Mouse (Mus musculus) limb, embryonic 15.5 days (tissue): ENCODE measurements around the gene Itga6. TPM values are rescaled to one million over a fixed set of nuclear protein-coding genes. Genes with fewer than 3 reads are reported as not detected.
"Not testable (repeated sequence)": the region's sequence is repeated elsewhere in the genome, so short reads cannot be mapped to it uniquely, and the experiment has no call there.

Experiments used
- ATAC-seq: fragments of 200-750 bp; cut with Nextera tagmentation; 2 replicates; pipeline ENCODE4 v1.8.0; 2017; ENCODE audit warnings: low read depth, moderate TSS enrichment; ENCODE audit not compliant: insufficient number of reproducible peaks, low FRiP score, low TSS enrichment
- H3K27ac ChIP-seq: fragments of 300-500 bp; sonication (generic); 2 replicates; pipeline ENCODE4 v1.5.1; 2015; ENCODE audit warnings: moderate library complexity, mild to moderate bottlenecking, inconsistent platforms
- H3K27me3 ChIP-seq: fragments of 300-500 bp; sonication (generic); 2 replicates; pipeline ENCODE4 v1.6.1; 2015; ENCODE audit warnings: inconsistent platforms
- H3K36me3 ChIP-seq: fragments of 300-500 bp; sonication (generic); 2 replicates; pipeline ENCODE4 v1.6.1; 2015; ENCODE audit warnings: inconsistent platforms
- H3K4me1 ChIP-seq: fragments of 300-500 bp; sonication (generic); 2 replicates; pipeline ENCODE4 v1.6.1; 2015; ENCODE audit warnings: inconsistent platforms
- H3K4me2 ChIP-seq: fragments of 300-500 bp; sonication (generic); 2 replicates; pipeline ENCODE4 v1.6.1; 2015; ENCODE audit warnings: mild to moderate bottlenecking, inconsistent platforms
- H3K4me3 ChIP-seq: fragments of 300-500 bp; sonication (generic); 2 replicates; pipeline ENCODE4 v1.5.1; 2015; ENCODE audit warnings: mild to moderate bottlenecking, inconsistent platforms
- H3K9ac ChIP-seq: fragments of 300-500 bp; sonication (generic); 2 replicates; pipeline ENCODE4 v1.6.1; 2015; ENCODE audit warnings: inconsistent platforms
- H3K9me3 ChIP-seq: fragments of 300-500 bp; sonication (generic); 2 replicates; pipeline ENCODE4 v1.6.1; 2016; ENCODE audit warnings: inconsistent platforms
- WGBS: fragments of 180-500 bp; shearing (Covaris S2); methylation state at CpG from one replicate; pipeline ENCODE4 v1.1.7; 2015; 5-methylcytosine and 5-hydroxymethylcytosine counted together
- polyA plus RNA-seq: library from polyadenylated mRNA; unstranded; fragments of >200 nt; fragmentation: Nextera tagmentation; extraction: Ambion mirVana; gene quantifications from 2 replicates; pipeline ENCODE4 v1.2.1, GENCODE M21; 2015

Itga6 gene
- polyA plus RNA-seq, 1 experiment from 2014 or later, result 47.2 TPM

DNA sequence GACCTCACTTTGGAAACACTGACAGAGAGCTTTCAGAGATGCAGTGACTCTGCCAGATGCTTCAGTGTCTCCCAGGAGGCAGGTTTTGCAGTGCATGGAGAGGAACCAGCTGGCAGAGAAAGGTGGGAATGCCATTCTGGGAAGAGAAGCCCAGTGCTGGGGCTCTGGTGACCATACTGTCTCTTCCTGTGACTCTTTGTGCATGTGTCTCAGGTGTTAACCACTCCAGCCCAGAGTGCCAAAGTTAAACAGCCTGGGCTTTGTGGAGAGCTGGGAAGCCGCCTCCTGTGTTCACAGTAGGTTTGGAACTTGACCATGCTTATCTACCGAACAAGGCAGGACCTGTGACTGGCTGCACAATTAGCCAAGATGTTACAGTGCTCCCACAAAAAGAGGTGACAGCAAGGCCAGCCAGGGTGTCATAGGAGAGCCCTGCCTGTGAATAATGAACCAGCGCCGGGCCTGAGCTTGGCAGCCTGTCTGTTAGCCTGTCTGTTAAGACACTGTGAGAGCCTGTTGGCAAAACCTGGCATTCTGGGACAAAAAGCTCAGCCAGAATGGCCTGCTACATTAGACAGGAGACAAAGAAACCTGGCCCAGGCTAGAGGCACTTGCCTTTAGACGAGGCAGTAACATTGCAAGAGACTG is 25.9 kb upstream of the Itga6 start:
- WGBS, result 59% methylated on average over 5 of the region's 5 CpGs
- Histone ChIP-seq H3K9ac (no peak overlapping the region), H3K27ac (no peak overlapping the region), H3K27me3 (no peaks in the 10 kb centered on the region), H3K4me3 (no peak overlapping the region), H3K4me2 (no peak overlapping the region), H3K4me1 (peaks cover 6% of the 10 kb centered on the region), H3K9me3 (no peaks in the 10 kb centered on the region), H3K36me3 (no peaks in the 10 kb centered on the region)
- 0 out of 2 replicates have a peak, but pooled peaks have one; percentile 40 for ATAC-seq

DNA sequence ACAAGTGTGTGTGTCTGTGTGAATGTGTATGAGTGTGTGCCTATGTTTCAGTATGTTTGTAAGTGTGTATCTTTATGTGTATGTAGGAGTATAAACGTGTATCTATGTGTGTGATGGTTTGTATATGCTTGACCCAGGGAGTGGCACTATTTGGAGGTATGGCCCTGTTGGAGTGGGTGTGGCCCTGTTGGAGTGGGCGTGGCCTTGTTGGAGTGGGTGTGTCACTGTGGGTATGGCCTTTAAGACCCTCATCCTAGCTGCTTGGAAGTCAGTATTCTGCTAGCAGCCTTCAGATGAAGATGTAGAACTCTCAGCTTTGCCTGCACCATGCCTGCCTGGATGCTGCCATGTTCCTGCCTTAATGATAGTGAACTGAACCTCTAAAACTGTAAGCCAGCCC is 24.9 kb upstream of the Itga6 start:
- not testable (repeated sequence) for ATAC-seq, H3K36me3 ChIP-seq
- WGBS, result 63% methylated on average over 2 of the region's 2 CpGs

DNA sequence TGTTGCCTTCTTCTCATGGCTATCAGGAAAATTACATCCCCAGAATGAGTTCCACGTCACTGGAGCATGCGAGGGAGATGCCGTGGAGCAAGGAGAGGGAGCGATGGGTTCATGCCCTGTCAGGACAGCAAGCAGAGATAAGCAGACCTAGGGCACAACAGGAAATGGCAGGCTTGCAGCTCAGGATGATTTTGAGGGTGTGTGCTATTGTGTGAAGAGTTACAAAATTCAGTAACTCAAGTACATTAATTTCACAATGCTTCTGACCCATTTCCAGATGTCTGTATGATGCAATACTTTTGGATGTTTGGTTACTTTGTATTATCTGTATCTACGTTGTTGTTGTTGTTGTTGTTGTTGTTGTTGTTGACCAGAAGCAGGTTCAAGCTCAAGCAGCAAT is 22.5 kb upstream of the Itga6 start:
- H3K9me3 ChIP-seq, result no peaks in the 10 kb centered on the region
- no peak overlapping the region for H3K9ac ChIP-seq
- H3K27me3 ChIP-seq, result no peaks in the 10 kb centered on the region
- no peak overlapping the region for H3K4me2 ChIP-seq
- H3K4me1 ChIP-seq, result peaks cover 6% of the 10 kb centered on the region
- ATAC-seq, result no peak
- 80% methylated on average over 5 of the region's 5 CpGs for WGBS
- no peaks in the 10 kb centered on the region for H3K36me3 ChIP-seq
- H3K4me3 ChIP-seq, result no peak overlapping the region
- H3K27ac ChIP-seq, result no peak overlapping the region

More for the DNA sequence above, 24.9 kb upstream of the Itga6 start:
- not testable (repeated sequence) for H3K9ac ChIP-seq, H3K4me1 ChIP-seq, H3K27me3 ChIP-seq, H3K27ac ChIP-seq, H3K4me3 ChIP-seq, H3K9me3 ChIP-seq, H3K4me2 ChIP-seq

DNA sequence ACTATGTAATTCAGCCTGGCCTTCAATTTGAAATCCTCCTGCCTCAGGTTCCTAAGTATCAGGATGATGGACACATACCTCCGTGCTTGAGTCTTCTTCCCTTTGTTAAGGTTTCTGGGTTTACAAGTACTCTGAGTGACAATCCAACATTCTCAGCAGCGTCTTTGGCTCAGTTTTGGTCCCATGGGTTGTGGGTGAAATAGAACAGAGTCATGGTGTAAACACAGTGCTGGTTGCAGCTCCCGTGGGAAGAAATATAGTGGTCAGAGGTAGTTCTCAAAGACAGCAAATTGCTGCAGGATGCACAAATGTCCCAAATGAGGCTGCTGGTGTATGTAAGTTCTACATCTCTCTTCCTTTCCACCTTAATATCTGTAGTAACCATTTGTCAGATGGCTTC is 21.8 kb upstream of the Itga6 start:
- ATAC-seq, result no peak
- Histone ChIP-seq H3K4me3 (no peak overlapping the region), H3K27me3 (no peaks in the 10 kb centered on the region), H3K4me1 (peaks cover 6% of the 10 kb centered on the region), H3K9me3 (no peaks in the 10 kb centered on the region), H3K36me3 (no peaks in the 10 kb centered on the region), H3K27ac (no peak overlapping the region), H3K9ac (no peak overlapping the region), H3K4me2 (no peak overlapping the region)
- WGBS, result 88% methylated on average over 3 of the region's 3 CpGs

DNA sequence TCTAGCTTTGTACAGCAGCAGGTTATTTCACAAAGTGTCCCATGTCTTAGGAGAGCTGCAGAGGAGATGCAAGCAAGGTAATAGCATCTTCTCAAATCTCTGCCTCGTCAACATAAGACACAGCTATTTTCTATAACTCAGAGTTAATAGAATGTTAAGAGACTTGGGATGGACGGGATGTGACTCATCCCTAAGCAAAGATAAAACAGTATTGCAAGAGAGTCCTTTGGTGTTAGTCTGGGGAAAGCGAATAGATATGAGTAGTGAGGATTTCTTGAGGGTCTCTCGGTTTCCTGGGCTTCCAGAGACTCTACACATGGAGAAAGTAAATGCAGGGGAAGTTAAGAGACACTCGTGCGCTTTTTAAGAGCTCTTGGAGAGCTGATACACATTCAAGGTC is 21.4 kb upstream of the Itga6 start:
- WGBS, result 80% methylated on average over 6 of the region's 6 CpGs
- no peak for ATAC-seq

DNA sequence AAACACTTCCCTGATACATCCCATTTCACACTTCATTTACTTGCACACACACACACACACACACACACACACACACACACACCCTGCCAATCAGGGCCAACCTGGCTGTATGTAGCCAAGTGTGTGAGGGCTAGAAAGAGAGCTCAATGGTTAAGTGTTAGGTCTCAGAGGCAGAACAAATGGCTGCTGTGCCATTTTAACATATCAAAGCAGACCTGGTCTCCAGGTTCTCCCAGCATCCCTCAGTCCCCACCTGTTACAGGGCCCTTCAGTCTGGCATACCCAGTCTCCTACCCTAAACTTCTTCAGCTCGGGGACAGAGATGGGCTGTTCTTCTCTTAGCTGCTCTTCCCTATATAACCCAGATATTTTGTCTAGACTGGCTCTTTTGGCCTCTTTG is 20.0 kb upstream of the Itga6 start:
- H3K9me3 ChIP-seq, result no peaks in the 10 kb centered on the region
- ATAC-seq, result no peak

More for the DNA sequence above, 21.4 kb upstream of the Itga6 start:
- H3K27ac ChIP-seq, result no peak overlapping the region
- H3K9ac ChIP-seq, result no peak overlapping the region
- peaks cover 4% of the 10 kb centered on the region for H3K4me1 ChIP-seq
- H3K4me3 ChIP-seq, result no peak overlapping the region
- no peaks in the 10 kb centered on the region for H3K9me3 ChIP-seq
- H3K27me3 ChIP-seq, result no peaks in the 10 kb centered on the region
- H3K36me3 ChIP-seq, result no peaks in the 10 kb centered on the region
- no peak overlapping the region for H3K4me2 ChIP-seq

DNA sequence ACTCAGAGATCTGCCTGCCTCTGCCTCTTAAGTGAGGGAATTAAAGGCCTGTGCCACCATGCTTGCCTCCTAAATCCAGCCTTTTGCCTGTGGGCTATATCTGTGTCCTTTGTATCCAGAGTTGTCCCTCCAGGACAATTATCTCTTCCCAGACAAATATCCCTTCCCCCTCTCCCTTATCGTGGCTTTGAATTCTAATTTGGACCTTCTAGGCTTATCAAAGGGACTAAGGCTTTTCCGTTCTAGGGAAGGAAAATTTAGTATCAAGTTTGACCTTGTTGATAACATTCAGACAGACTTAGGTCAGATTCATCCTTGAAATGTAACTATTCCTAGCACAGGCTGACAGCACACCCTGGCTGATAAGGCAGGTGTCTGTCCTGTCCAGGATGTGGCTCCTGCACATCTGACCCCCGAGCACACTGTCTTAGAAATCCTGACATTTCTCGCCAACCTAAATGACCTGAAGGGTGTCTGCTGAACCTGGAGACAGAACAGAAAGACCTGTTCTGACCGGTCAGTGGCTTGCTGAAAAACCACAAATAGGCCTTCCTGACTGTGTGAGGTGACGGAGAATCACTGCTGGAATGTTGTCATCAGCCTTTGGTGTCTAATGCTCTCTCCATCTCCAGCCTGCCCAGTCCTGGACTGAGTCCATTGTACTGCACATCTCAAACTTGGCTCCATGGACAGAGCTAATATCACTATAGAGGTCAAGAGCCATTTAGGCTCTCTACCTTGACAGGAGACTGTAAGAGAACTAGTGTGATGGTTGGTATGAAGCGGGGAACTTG is 18.3 kb upstream of the Itga6 start:
- no peak overlapping the region for H3K9ac ChIP-seq
- WGBS, result 90% methylated on average over 7 of the region's 7 CpGs
- H3K9me3 ChIP-seq, result no peaks in the 10 kb centered on the region
- no peak overlapping the region for H3K27ac ChIP-seq
- H3K36me3 ChIP-seq, result no peaks in the 10 kb centered on the region
- H3K27me3 ChIP-seq, result no peaks in the 10 kb centered on the region
- no peak for ATAC-seq
- H3K4me3 ChIP-seq, result no peak overlapping the region
- H3K4me1 ChIP-seq, result peaks cover 10% of the 10 kb centered on the region
- H3K4me2 ChIP-seq, result no peak overlapping the region

More for the DNA sequence above, 20.0 kb upstream of the Itga6 start:
- Histone ChIP-seq H3K4me2 (no peak overlapping the region), H3K9ac (no peak overlapping the region), H3K4me1 (0 out of 2 replicates have a peak, but pooled peaks cover under 1% of the 10 kb centered on the region), H3K27ac (no peak overlapping the region), H3K4me3 (no peak overlapping the region), H3K36me3 (no peaks in the 10 kb centered on the region), H3K27me3 (no peaks in the 10 kb centered on the region)
- whole genome bisulfite sequencing, result 76% methylated on average over 1 of the region's 1 CpGs

DNA sequence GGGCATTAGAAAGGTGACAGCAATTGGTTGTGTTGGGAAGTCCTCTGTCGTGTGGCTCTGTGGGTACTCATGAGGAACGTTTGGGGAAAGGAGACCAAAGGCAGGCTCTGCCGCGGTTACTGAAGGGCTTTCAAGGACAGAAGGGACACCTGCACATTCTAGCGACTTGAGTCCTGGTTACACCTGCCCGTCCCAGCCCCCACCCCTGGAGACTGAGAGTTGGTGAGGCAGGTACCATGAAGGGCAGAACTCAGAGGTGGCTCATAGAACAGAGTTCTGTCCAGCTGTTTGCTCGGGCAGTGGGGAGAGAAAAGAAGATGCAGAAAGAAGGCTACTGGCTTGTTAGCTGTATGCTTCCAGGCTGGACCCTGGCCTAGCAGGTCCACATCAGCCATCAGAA is 17.1 kb upstream of the Itga6 start:
- 81% methylated on average over 7 of the region's 7 CpGs for WGBS
- no peak overlapping the region for H3K27ac ChIP-seq
- H3K9ac ChIP-seq, result no peak overlapping the region
- peaks cover 14% of the 10 kb centered on the region for H3K4me1 ChIP-seq
- ATAC-seq, result no peak
- no peaks in the 10 kb centered on the region for H3K36me3 ChIP-seq
- no peak overlapping the region for H3K4me3 ChIP-seq
- H3K4me2 ChIP-seq, result no peak overlapping the region
- no peaks in the 10 kb centered on the region for H3K27me3 ChIP-seq
- H3K9me3 ChIP-seq, result no peaks in the 10 kb centered on the region

DNA sequence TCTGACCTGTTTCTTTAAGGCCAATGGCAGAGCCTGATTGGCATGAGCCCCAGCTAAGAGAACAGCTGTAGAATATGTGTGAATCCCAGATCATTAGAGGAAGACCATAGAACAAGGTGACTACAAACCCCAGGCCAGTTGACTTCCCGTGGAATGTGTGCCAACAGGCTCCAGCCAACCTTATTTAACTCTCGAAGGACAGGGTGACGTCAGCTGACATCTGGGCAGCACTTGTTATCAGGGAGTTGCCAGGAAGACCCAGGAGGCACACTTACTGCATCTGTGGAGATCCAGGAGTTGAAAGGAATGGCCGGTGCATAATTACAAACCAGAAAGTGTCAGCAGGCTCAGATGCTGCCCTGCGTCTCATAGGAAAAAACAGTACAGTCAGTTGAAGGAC is 16.6 kb upstream of the Itga6 start:
- ATAC-seq, result no peak
- 35% methylated on average over 5 of the region's 5 CpGs for WGBS

DNA sequence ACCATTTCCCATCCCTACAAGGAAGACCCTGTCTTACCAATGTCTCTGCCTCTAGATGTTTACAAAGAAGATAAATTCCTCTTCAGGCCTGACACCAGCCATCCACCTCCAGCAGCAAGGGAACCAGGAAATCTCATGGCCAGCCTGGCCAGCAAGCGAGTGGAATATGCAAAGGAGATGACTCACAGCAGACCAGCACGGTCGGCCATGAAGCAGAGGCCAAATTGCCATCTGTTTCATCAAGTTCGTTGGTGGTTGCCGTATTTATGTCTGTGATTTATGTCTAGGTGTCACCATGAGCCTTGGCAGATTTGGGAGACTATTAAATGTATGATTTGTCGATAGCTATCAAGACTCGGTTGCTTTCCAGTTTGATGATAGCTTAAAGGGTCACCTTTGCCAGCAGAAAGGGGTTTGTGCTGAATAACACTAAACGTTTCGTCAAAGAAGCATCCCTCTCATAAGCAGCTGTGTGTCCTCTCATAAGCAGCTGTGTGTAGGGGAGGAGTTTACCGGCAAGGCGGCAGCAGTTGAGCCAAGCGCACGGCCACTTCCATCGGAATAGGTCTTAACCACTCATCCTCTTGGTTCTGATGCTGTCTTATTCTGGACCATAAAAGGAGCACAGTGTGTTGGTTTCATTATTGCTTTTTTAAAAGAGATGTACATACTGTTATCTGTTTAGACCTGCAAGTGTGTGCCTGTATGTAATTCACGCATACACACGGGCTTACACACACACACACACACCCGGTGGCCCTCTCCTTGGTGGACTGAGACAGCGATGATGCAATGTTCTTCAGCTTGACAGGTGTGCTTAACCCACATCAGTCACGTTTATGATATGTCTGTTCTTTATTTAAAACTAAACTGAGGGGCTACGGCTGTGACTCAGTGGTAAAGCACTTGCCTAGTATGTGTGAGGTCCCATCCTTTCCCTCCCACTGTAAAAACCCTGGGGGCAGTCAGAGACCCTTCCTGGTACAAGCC is 14.5 kb upstream of the Itga6 start:
- Histone ChIP-seq H3K9me3 (no peaks in the 10 kb centered on the region), H3K36me3 (no peaks in the 10 kb centered on the region), H3K9ac (no peak overlapping the region), H3K4me1 (peaks cover 18% of the 10 kb centered on the region), H3K4me3 (no peak overlapping the region), H3K4me2 (no peak overlapping the region), H3K27me3 (no peaks in the 10 kb centered on the region), H3K27ac (no peak overlapping the region)
- no peak for ATAC-seq
- 49% methylated on average over 20 of the region's 20 CpGs for WGBS

More for the DNA sequence above, 16.6 kb upstream of the Itga6 start:
- Histone ChIP-seq H3K9ac (no peak overlapping the region), H3K27me3 (no peaks in the 10 kb centered on the region), H3K27ac (no peak overlapping the region), H3K9me3 (no peaks in the 10 kb centered on the region), H3K4me1 (peaks cover 14% of the 10 kb centered on the region), H3K36me3 (no peaks in the 10 kb centered on the region), H3K4me3 (no peak overlapping the region), H3K4me2 (no peak overlapping the region)

DNA sequence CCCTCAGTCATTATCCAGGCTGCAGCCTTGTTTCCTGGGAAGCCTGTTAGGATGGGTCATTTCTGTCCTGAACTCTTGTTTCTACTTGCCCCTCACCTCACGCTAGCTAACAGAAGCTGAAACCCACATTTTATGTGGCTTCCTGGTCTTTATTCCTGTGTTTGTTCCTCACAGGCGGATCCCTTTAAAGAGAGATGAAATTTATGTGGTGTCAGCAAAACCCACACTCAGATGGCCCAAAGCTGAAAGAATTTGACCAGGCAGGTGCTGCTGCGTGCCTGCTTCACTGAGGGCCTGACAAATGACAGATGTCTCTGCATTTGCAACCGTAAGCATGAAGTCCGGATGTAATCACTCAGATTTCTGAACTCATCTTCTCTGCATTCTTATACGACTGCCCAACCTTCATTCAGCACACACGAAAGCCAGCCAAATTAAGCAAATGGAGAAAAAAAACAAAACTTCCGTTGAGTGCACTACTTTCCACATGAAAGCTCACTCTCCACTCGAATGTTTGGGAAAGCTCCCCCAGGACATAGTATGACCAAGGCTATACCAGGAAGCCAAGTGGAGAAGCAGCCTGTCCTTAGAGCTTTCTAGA is 10.5 kb upstream of the Itga6 start:
- H3K9me3 ChIP-seq, result no peaks in the 10 kb centered on the region
- ATAC-seq, result no peak
- H3K27ac ChIP-seq, result no peak overlapping the region
- peaks cover 23% of the 10 kb centered on the region for H3K4me1 ChIP-seq
- H3K36me3 ChIP-seq, result no peaks in the 10 kb centered on the region
- H3K4me3 ChIP-seq, result no peak overlapping the region
- H3K9ac ChIP-seq, result no peak overlapping the region
- no peak overlapping the region for H3K4me2 ChIP-seq
- no peaks in the 10 kb centered on the region for H3K27me3 ChIP-seq
- 31% methylated on average over 9 of the region's 9 CpGs for WGBS
